Mouse (Mus musculus): Measurements from ENCODE around the gene Dhx29. TPM values are rescaled to one million over a fixed set of nuclear protein-coding genes. Genes with fewer than 3 reads are reported as not detected.
"Not testable (repeated sequence)": the region's sequence is repeated elsewhere in the genome, so short reads cannot be mapped to it uniquely, and the experiment has no call there.

Gene Dhx29
- total RNA-seq, 4 experiments from 2014 or later = 15.3 to 16.8 (median 16.3) TPM

DNA sequence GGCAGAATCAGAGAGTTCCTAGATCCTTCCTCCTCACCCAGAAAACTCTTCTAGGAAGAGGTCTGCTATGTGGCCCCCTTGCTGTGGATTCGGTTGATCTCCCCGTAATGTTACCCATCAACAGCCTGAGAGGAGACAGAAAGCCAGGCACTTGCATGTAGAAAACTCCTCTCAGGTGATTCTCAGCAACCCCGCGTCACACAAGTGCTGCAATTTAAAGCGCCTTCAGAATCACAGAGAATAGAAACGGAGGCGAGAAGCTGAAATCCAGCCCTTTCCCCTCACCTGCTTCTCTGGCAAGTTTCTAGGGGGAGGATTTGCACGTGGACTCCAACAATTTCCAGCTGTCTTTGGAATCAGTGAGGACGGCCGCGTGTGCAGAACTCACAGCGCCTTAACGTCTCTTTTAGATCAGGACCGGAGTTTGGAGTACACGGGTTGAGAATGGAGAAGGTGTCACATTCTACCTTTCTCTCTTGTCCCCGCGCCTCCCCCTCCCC, 59.2 kb downstream of the Dhx29 start:
- DNase-seq (ENCODE audit: low spot score in 2 of 2) = no peak

DNA sequence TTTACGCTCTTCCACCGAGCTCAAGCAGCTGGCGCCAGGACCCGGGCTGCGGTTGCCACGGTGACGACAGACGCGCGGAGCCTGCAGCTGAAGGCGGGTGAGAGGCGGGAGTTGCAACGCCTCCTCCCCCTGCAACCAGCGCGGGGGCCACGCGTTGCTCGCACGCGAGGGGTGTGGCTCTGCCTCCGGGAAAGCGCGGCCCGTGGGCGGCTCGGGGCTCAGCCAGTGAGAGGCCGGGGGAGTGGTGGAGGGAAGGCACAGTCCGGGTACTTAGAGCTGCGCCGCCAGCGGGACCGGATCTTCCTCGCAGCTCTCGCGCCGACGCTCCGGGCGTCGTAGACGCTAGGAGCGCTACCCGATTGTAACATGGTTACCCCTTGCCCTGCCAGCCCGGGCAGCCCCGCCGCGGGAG, 60.3 kb downstream of the Dhx29 start, which contains the start of gene Ccno:
Ccno (plus strand) TSS at position 271 of the 412 bp plus-strand sequence.
- peak; percentile 74 to 85 for DNase-seq (ENCODE audit: low spot score in 2 of 2)

DNA sequence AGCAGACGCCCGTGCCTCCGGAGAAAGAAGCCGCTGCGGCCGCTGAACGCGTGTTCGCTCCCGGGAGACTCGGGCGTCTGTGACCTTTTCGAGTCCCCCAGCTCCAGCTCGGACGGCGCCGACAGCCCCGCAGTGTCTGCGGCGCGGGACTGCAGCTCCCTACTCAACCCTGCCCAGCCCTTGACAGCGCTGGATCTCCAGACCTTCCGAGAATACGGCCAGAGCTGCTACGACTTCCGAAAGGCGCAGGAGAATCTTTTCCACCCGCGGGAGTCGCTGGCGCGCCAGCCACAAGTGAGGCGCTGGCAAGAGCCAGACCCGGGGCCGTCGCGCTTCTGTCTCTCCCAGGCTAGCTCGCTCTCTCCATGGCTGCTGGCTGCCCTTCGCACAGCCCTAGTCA, 60.7 kb downstream of the Dhx29 start:
- DNase-seq (ENCODE audit: low spot score in 2 of 2) = no peak

DNA sequence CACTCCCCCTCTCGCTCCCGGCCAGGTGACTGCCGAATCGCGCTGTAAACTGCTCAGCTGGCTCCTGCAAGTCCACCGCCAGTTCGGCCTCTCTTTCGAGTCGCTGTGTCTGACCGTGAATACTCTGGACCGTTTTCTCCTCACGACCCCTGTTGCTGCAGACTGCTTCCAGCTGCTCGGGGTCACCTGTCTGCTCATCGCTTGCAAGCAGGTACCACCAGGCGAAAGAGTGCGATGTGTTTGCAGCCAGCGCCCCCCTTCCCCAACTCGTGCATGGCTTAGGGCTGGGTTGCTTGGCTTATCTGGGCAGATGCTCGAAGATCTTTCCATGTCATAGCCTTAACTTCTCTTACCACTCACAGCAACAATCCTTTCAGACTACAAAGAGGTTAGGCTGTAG, 61.6 kb downstream of the Dhx29 start:
- DNase-seq (ENCODE audit: low spot score in 2 of 2) = no peak

DNA sequence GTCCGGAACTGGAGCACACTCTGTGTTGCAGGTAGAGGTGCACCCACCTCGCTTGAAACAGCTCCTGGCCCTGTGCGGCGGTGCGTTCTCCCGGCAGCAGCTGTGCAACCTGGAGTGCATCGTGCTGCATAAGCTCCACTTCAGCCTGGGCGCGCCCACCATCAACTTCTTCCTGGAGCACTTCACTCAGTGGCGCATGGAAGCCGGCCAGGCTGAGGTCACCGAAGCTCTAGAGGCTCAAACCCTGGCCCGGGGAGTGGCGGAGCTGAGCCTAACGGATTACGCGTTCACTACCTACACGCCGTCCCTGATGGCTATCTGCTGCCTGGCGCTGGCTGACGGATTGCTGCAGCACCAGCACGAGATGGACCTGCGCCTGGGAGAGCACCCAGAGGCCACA, 62.3 kb downstream of the Dhx29 start:
- DNase-seq (ENCODE audit: low spot score in 2 of 2) = no peak

DNA sequence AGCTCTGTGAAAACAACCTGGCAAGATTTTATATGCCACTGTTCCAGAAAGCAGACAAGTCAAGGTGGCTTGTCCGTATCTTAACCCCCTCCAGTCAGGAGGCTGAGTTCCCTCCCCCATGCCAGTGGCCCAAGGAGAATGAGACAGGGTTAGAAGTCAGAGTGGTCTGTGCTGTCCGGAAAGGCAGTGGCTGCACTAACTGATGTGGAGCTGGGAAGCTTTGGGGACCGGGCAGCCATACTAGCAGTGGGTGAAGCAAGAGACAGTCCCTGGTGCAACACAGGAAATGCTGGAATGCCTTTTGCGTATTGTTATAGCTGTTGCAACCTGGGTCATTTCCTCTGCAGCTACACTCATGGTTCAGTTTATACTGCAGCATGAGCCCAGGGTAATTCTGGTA, 63.1 kb downstream of the Dhx29 start:
- DNase-seq (ENCODE audit: low spot score in 2 of 2) = no peak

DNA sequence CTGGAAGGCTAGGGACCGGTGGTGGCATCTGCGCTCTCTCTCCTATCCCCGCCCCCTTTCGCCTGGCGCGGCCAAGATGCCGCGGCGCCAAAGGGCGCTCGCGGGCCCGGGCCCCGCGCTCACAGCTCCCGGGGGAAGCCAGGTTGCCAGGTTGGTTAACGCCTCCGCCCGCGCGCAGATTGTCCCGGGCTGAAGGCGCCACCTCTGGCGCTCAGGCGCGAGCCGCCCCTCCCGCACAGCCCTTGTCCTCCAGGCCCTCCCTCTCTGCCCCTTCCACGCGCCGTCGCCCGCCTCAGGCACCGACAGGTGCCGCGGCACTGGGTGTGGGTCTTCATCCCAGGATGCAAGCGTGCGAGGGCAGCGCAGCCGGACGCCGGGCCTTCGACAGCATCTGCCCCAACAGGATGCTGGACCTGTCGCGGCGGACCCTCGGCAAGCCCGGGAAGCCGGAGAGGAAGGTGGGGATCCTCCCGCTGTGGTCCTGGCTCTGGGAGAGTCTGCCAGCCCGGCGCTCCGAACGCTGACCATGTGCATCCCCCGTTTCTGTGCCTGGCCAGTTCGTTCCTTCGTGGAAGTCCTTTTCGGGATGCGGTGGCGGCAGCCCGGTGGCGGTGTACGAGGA, 66.4 kb downstream of the Dhx29 start, which contains the start of gene Mcidas:
Mcidas (plus strand) TSS at position 315 of the 622 bp plus-strand sequence.
- DNase-seq (ENCODE audit: low spot score in 2 of 2) = no peak

DNA sequence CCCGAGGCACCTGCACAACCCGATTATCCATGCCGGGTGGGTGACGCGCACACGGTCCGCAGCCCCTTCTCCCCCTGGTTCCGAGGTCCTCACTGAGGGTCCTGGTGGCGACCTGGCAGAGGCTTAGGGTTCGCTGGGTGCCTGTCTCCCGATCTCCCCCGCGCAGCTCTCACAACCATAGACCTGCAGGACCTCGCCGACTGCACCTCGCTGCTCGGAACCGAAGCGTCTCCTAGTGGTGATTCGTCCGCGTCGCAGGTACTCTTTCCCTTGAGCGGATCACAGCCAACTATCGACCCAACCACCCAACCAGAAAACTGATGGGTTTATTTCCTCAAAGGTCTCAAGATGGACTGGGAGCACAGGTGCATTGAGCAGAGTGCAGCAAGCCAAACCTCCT, 66.9 kb downstream of the Dhx29 start:
- DNase-seq (ENCODE audit: low spot score in 2 of 2) = no peak

DNA sequence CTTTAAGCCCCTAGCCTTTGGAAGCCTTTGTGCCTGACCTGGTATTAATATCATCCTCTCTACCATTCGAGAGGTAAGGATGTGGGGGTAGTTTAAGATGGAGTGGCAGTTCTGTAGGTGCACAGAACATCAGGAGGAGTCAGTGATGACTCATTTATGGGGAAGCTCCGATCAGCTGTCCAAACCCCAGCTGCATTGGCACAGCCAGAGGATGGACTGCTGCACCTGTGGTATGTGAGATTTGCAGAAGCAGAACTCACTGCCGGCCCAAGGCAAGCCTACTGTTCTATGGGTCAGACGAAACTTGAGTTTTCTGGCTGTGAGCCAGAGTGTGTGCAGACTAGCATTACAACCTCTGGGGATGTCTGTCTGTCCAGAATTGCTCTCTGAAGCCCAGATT, 69.2 kb downstream of the Dhx29 start:
- DNase-seq (ENCODE audit: low spot score in 2 of 2) = no peak

DNA sequence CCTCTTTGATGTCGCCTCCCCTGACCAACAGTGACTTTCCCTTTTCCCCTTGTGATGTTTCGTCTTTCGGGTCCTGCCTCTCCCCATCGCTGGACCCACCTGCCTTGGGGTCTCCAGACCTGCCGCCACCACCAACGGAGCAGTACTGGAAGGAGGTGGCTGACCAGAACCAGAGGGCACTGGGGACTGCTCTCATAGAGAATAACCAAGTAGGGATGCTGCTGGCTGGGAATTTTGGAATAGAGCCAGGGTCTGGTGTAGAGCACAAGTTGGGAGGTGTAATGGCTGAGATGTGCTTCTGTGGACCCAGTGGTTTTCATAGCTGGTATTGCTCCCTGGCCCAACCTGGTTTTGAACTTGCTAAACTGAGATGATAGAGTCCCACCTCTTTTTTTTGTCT, 70.1 kb downstream of the Dhx29 start:
- no peak for DNase-seq (ENCODE audit: low spot score in 2 of 2)

DNA sequence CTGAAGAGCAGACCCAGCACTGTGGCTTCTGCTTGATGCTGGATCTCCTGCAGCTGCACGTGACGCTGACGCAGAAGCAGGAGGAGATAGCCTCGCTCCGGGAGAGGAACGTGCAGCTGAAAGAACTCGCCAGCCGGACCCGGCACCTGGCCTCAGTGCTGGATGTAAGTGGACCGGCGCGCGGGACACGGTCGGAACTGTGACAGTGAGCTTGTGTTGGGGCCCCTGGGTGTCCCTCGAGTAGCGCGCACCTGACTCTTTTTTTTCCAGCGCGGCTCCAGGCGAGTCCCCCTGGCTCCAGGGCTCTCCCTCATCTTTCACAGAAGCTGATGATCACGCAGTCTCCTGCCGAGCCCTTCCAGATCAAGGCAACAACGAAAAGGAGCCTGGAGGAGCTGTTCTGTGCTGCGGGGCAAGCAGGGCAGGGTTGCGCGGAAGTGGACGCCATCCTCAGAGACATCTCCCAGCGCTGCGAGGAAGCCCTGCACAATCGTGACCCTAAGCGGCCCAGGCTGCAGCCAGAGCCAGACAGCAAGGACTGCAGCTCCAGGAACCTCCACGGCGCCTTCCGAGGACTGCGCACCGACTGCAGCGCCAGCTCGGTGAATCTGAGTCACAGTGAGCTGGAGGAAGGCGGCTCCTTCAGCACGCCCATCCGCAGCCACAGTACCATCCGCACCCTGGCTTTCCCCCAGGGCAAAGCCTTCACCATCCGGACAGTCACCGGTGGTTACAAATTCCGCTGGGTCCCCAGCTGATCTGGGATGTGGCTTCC, 71.4 kb downstream of the Dhx29 start:
- DNase-seq (ENCODE audit: low spot score in 2 of 2) = no peak

DNA sequence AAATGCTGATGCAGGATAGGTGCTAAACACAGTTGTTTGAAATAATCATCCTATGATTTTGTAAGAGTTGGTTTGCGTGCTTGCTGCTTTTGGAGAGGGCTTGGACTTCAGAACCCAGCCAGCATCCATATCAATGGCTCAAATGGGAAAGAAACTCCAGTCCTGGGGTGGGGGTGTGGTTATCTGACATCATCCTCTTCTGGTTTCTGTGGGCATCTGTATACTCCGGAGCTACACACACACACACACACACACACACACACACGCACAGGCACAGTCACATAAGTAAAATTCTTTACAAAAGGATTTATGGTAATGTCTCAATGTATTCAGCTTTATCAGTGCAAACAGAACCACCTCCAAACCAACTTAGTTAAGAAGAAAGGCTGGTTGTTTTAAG, 72.8 kb downstream of the Dhx29 start:
- no peak for DNase-seq (ENCODE audit: low spot score in 2 of 2)

DNA sequence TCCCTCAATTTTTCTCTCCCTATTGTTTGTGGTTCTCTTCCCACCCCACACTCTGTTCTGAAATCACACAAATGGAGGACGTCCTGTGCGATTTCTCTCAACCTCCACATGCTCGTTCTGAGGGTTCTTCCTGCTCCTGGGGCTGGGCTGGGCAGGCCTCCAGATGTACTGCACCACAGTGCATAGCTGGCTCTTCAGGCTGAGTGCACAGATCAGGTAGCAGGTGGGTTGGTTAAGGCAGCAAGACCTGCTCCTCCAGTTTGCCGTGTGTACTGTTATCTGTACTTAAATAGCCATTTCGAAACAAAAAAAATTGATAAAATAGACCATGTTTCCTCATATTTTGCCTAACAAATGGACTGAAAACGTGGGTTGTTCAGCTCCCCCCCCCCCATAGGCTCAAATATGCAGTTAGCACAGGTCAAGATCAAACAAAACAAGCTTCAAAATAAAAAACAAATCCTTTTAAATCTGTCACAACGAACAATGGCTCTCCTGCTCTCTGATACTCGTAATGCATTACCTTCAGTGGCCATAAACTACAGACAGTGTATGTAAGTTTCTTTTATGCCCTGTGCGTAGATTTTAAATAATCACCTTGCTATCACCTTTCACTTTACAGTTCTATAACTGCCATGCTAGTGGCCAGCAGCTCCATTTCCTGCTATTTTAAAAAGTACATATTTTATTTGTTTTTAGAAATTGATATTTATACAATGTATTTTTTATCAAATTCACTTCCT, 73.5 kb downstream of the Dhx29 start:
- DNase-seq (ENCODE audit: low spot score in 2 of 2) = no peak

DNA sequence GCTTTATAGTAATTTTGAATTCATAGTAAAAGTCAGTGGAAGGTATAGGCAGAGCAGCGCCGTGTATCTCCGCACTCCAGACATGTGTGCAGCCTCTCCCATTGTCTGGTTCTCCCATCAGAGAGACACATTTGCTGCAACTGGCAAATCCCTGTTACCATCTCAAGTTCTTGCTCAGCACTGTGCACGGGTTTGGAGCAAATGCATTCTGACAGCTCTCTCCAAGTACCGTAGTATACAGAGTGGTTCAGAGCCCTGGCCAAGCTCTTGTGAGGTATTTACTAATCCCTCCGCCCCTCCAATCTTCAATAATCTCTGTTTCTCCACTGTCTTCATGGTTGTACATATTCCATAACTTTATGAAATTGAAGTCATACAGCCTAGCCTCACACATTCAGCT, 85.4 kb downstream of the Dhx29 start:
- no peak for DNase-seq (ENCODE audit: low spot score in 2 of 2)

DNA sequence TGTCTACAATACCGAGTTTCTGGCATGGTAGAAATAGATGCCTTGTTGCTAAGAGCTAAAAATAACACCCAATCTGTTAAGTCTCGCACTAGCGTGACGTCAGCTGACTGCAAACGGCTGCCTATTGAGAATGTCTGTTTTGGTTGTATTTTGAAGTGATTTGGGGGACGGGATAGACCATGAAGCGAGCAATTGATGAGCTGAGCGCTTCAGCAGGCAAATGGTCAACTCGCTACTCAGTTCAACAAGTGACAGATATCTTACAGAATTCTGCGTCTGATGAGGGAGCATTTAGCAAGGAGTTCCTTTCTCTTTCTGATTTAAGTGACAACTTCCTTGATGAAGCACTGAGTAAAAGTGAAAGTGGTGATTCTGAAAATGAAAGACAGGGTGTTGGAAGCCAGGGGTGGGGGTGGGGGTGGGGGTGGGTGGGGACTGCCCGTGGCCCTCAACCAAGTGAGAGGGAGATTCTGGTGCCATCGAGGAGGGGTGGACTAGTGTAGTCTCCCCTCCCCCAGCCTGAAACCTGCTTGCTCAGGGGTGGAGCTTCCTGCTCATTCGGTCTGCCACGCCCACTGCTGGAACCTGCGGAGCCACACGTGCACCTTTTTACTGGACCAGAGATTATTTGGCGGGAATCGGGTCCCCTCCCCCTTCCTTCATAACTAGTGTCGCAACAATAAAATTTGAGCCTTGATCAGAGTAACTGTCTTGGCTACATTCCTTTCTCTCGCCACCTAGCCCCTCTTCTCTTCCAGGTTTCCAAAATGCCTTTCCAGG, 86.1 kb downstream of the Dhx29 start:
- not testable (repeated sequence) for DNase-seq (ENCODE audit: low spot score in 2 of 2)

Other genes starting within 250 kb of the Dhx29 start
- 10 to 100 TPM; 33.7 to 45.4 (median 40.9) TPM for gene Plpp1, start 126.7 kb upstream of the Dhx29 start, total RNA-seq (2022)
- gene Mtrex, start 56 bp upstream of the Dhx29 start, total RNA-seq (2022) = 10 to 100 TPM; 27.2 to 32.1 (median 28.2) TPM
- not detected for gene Ccno, start 60.3 kb downstream of the Dhx29 start, total RNA-seq (2022)
- gene Mcidas, start 66.4 kb downstream of the Dhx29 start, total RNA-seq (2022) = not detected
- gene Cdc20b, start 107.7 kb downstream of the Dhx29 start, total RNA-seq (2022) = not detected
- gene Gpx8, start 119.0 kb downstream of the Dhx29 start, total RNA-seq (2022) = 1 to 10 TPM; 2.9 to 5.1 (median 4.2) TPM
- gene Gzma, start 173.5 kb downstream of the Dhx29 start, total RNA-seq (2022) = not detected